Mouse (Mus musculus) brain, embryonic 18.5 days (tissue): ENCODE results near the gene Grk2.

Source experiments
- DNase-seq: peaks from one replicate; pipeline ENCODE4 v3.0.0-alpha.2; 2012; ENCODE audit warnings: low read depth, low spot score

Gene Grk2

DNA sequence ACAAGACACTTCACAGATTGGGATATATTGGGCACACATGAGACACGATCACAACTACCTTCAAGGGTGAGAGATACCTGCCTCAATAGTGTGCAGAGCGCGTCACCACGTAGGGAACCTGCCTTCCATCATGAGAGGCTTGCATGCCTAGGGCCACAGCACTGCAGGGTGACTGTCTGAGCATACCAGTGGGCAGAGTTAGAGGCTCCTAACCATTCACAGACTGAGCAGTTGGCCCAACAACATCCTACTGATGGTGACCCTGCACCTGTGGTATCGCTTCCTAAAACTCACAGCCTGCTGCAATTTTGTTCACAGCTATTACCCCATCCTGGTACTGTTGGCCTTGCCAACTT is 2.4 kb downstream of the Grk2 start:
- DNase-seq = no peak

DNA sequence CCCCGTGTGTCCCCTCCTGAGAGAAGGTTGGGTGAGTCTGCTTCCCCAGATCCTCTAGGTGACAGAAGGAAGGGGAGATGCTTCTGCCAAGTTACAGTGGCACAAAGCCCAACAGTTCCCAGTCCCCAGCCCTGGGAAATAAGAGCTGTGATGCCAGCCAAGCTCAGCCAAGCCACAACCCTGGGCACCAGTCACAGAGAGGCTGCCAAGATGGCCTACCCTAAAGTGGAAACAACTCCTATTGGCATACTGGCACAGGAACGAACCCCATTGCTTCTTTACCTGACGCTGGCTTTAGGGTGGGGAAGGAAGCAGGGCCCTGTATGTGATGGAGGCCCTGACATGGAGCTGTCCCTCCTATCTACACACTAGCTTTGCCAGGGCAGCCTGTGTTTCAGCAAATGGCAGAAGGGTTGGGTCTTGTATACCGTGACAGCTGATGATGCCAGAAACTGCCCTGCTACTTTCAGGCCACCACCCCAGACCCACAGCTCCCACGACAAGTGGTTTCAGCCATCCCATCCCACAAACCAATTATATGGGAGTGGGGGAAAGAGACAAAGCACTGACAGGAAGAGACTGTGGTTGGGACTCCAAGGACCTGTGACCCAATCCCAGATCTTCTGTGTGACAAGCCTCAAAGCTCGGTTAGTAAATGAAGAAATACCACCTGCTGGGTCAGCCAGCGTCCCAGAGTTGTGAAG is 2.9 kb downstream of the Grk2 start:
- DNase-seq = no peak

DNA sequence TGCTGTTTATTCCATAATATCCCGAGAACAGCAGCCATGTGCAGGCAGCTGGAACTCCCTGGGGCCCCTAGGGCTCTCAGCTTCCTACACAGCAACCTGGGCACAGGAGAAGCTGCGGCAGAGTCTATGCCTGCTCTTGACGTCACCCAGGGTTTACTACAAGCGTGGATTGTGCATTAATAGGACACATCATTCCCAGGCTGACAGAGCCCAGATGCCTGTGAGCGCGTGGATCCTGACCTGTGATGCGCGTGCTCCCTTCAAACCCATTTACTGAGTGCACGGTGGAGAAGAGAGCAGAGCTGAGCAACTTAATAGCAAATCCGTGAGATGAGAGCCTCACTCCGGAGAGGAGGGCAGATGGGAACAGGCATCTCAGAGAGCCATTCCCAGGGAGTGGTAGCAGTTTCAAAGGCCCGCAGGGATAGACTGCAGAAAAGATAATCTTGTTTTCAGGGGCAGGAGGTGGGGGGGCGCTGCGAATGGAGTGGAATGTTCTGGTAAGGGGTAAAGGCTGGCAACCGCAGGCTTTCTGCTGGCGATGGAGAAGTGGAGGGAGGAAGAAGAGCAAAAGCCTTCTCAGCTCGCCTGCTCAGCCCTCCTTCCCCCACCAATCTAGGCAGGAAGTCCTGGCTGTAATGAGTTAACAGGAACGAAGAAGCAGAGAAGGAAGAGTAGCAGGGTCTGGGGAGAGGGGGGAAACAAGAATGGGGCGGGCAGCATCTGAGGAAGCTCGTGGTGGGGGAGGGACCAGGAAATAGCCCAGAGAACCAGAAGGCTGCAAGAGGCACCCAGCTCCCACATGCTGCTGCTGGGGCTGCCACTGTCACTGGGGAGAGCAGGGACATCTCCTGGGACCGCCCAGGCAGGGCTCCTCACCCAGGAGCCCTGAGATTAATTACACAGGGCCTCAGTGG is 4.0 kb downstream of the Grk2 start:
- no peak for DNase-seq

DNA sequence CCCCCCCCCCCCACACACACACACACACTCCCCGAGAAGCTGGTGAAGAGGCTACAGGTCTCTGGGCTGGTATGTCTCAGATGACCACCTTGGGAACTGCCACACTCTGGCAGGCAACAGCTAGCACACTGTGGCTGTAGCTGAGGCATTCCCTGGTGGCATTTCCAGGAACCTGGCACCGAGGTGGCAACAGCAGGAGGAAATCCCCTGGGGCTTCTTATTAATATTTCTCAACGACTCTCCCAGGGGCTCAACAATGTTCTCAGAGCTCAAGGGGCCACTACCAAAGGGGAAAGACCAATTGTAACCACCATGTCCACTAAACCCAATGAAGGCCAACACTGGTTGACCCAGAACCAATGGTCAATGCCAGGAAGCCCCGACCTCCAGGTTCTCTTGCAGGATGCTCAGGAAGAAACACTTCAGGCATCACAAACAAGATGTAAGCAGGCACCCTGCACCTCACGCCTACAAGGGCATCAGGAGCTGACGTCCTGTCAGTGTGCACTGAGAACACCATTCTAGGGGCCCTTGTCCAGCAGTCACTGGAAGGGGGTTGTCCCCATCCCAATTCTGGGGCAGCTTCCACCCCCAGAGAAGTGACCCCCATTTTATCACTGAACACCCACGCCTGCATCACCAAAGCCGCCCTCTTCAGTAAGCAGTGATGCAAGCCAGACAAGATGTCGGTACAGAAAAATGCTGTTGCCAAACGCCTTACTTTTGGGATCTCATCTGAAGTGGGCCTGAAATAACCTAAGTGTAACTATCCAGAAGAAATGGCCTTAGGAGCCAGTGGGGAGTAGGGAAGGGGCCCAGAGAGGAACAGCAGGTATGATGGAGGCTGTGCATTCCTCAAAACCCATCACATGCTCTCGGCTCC is 4.9 kb downstream of the Grk2 start:
- DNase-seq = no peak

DNA sequence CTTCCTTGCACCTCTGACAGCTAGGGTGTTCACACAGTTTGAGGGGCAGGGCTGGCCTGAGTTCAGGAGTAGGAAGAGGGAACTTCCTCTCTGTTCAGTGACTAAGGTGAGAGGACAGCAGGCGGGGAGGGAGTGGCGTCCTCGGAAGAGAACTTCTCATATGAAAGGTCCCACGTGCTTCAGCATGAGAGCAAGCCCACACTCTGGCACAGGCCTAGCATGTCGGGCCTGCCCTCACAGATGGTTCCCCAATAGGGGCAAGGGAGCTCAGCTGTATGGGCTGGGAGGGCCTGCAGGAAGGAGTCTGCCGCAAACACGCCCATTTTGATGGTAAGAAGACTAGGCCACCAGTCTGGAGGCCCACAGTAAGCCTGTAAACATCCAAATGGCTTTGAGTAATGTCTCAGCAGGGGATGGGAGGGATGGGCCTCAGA is 5.7 kb downstream of the Grk2 start:
- no peak for DNase-seq

DNA sequence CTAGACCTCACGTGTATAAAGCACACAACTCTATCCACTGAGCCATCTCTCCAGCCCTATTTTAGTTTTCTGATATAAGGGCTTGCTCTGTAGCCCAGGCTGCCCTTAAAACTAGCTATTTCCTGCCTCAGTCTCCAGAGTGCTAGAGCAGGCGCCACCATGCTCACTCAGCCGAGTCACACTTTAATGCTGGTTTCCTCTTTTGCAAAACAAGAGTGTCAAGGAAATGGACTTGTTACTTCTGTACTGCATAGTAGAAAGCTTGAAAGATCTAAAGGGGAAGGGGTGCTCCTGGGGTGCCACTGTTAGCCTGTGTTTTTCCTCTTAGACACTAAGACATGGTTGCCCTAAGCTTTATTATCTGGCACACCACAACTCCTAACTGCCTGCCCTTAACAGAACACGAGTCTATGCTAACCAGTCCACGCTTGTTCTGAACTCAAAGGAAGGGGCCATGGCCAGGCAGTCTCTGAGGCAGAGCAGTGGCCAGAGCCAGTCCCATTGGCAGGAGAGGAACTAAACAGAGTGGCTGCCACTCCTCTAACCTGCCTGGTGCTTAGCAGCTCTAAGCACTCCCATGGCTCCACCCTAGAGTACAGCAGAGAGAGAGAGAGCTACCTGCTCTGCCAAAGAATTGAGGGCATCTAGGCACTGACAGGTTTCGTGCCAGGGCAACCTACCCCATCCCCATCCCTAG is 6.3 kb downstream of the Grk2 start:
- DNase-seq = no peak

DNA sequence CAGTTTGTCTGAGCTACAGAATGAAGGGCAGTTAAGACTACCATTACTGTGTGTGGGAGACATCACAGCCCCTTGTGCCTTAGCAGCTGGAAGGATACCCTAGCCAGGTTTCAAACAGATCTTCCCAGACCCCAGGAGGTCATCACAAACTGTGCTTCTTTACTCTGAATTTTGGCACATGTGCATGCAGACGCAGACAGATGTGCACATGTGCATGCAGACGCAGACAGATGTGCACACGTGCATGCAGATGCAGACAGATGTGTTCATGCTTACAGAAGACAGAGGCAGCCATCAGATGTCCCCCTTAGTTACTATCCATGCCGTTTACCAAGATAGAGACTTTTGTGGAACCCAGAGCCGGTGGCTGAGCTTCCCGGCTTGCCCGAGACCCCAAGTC is 6.9 kb downstream of the Grk2 start:
- DNase-seq = no peak

DNA sequence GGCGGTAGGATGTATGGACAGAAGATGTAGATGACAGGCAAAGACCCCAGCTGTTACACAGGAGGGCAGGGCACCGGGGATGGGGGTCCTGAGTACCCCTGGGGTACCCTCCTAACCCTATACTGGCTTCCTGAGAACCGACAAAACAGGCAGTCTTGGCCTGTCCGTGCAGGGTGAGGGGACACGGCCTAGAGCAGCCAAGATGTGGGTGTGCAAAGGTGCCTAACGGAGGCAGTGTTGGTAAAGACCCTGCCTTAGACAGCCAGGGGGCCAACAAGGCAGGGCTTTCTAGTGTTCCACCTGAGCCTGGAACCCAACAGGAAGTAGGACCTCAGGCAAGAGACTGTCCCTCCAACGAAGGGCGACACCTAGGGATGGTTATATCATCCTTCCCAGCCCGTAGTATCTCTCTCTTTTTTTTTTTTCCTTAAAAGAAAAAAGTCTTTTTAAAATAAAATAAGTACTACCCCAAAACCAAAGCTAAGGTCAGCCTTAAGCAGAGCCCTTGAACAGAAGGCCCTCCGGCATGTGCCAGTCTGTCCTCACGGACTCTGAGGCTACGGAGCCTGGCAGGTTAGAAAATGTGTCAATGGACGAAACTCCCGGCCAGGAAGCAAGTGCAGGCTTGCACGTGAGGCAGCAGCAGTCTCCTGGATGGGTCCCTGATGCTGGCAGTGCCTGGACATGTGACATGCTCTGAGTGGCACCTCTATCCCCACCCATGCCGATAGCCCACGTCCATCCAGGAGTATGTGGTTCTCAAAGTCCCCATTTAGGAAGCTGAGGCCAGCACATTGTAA is 7.5 kb downstream of the Grk2 start:
- DNase-seq = no peak

DNA sequence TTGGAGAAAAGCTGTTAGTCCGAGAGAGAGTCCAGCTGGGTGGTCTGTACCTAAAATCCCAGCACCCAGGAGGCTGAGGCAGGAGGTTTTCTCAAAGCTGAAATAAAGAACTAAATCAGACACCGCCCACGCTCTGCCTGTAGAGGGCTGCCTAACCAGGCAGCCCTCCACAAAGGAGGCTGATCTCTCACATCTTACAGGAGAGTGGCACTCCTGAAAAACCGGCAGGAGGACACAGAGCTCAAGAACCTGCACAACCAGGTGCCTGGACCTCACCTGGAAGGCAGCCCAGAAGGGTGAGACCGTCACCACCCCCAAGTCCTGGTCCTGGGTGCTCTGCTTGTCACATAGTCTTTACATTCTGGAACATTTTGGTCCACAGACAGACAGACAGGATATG is 8.2 kb downstream of the Grk2 start:
- no peak for DNase-seq

DNA sequence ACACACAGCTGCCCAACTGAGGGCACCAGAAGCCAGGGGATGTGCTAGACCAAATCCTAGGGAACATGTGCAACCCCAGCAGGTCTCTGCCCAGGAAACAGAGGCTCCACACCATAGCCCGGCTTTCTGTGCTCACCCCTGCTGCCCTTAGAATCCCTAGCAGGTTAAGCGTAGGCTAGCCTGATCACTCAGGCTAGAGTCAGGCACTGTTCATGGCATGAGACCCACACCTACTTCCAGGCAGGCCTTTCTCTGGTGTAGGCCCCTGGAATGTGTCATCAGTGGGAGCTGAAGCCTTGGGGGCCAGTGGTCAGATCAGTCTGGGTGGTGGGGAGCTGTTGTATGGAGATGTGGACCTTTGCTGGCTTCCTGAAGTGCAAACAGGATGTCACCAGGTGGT is 9.4 kb downstream of the Grk2 start:
- no peak for DNase-seq

DNA sequence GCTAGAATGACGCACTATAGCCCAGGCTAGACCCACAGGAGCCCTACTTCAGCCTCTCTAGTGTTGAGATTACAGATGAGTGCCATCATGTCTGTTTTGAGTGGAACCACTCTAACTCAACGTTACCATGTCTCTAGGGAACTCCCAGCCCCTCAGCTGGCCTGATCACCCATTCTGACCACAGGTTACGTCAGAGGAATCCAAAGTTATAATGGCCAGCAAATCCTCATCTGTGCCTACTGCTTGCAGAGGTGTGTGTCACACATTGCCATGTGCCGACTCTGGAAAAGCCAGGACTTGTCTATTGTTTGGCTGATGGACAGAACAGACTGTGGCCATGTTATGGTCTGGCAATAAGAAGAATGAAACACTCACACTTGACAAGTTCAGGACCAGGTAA is 10.6 kb downstream of the Grk2 start:
- no peak for DNase-seq

DNA sequence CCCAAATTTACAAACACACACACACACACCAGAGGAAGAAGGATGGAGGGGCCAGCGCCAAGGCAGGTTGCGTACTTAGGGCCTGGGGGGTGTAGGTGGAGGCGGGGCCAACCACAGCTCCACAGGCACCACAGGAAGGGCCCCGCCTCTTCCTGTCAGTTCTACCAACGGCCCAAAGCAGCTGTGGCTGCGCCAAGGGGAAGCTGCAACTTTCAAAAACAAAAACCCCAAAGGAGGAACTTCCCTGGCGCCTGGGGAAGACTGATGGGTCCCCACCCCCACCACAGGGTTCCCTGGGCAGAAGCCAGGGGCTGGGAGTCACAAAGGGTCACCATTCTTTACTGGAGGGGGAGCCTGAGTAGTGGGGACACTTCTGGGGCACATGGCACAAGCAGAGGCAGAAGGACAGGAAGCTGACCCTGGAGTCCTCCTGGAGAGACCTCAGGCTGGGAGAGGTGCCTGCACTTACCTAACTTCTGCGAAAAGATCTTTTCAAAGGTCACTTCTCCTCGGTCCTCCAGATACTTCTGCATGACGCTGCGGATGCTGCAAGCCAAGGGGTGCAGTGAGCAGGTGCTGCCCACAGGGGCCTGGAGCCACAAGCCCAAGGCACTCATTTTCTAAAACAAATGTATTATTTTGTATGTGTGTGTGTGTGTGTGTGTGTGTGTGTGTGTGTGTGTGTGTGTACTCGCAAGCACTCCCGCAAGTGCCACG is 11.5 kb downstream of the Grk2 start:
- no peak for DNase-seq

DNA sequence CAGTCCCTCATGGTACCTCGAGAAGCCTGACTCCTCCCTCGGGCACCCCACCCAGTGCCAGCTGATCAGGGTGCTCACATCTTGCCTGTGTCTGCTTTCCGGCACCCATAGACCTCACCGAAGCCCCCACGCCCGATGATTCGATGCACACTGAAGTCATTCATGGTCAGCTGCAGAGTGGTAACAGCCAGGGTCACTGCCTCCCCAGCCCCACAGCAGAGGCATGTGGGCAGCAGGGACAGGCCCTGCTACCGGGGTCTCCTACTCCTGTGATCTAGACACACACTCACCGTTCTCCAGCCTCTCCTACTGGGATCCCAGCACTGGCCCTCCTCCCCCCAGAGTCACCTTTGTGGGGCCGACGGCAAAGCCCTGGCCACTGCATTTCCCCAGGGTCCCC is 14.9 kb downstream of the Grk2 start:
- no peak for DNase-seq

DNA sequence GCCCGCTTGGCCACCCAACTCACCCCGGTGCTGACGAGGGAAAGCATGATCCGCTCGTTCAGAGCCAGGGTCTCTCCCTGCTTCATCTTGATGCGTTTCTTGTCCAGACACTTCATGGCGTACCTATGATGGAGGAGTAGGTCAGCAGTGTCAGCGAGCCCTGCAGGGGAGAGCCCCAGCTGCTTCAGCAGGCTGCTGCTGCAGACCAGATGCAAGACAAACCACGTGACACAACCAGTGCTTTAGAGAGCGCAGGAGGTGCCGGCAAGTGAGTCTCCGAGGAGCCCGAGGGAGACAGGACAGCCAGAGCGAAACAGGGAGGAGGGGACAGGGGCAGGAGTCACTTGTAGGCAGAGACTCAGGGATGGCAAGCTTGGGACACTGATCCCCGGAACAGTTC is 15.3 kb downstream of the Grk2 start:
- no peak for DNase-seq

DNA sequence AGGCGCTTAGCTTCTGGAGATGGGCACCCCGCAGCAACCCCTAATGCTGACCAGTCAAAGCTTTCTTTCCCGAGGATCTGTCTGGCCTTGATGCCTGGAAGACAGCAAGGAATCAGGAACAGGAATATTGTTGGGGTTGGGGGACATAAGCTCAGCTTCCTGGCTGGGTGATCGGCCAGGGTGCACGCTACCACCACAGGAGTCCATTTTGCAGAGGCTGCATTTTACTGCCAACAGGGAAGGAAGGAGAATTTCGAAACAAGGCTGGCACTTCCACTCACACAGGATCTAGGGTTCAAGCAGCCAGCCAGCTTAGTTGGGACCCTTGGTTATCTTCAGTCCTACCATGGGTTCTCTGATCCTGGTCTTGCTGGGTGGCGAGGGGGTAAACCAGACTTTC is 22.4 kb downstream of the Grk2 start:
- DNase-seq = no peak

DNA sequence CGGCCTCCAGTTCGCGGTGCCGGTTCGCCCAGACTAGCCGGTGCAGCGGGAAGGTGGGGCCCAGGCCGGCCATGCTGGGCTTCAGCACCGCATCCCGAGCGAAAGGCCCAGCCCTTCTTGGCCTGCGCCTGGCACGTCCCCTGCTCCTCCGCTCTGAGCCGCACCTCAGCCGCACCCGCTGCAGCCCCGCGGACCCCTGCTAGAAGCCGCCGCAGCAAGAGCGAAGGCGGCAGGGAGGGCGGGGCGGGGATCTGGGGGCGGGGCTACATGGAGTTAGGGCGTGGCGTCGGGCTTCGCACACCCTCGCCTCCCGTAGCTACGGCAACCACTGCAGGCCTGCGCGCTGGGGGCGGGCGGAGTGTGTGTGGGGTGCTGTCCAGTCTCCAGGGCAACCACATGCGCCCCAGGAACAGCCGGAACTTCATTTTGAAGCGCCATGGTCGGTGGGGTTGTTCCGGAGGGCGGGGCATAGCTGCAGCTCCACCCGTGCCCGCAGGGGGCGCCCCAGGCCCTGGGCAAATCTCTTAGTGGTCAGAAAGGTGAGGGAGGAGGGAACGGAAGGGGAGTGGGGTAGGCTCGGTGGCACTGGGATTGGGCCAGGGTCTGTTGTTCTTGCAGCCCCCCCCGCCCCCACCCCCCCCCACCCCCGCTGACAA is 23.0 kb downstream of the Grk2 start, which contains the start of gene Ankrd13d:
Gene Ankrd13d (minus strand): TSS at position 240 of the 656 bp plus-strand sequence.
- peak; percentile 57 for DNase-seq

DNA sequence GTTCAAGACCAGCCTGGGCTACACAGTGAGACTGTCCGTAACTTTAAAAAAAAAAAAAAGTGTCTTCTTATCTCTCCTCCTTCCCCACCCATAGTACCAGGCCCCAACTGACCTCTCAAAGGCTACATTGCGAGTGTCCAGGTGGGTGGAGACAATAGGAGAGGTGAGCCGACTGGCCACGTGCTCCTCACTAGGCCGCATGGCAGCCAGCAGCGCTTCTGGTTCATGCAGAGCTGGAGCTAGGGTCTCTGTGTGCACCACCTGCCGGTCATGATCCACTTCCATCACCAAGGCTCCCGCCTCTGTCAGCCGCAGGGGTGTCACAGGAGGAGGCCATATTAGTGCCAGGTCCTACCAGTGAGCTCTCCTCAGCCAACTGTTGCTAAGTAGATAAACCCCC is 25.6 kb downstream of the Grk2 start:
- DNase-seq = no peak

DNA sequence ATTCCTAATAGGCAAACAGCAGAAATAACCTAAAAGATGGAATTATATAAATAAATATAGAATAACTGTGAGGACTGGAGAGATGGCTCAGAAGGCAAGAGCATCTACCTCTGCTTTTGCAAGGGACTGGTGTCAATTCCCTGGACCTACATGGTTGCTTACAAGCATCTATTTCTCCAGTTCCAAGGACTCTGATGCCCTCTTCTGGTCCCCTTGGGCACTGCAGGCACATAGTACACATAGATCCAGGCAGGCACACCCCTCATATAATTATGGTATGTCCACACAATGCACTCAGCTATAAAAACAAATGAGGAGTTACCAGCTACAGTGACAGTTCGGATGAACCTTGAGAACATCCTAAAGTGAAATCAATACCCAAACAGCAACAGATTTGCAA is 26.5 kb downstream of the Grk2 start:
- DNase-seq = no peak

DNA sequence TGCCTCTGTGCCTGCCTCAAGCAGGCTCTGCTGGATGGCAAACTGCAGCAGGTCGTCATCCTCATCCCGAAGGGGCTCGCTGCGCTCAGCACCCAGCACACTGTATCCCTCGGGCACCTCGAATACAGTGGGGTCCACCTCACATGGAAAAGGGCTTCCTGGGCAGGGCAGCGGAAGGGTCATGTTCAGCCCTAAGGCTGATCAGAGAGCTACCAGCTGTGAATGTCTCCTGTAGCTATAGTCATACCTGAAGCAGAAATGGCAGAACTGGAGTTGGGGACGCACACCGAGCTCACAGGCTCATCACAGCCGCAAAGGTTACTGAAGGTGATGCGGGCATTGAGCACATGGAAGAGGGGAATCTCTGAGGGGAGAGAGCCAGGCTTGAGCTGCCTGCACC is 35.0 kb downstream of the Grk2 start:
- DNase-seq = no peak
